Mouse (Mus musculus): ENCODE measurements around the gene Rhbg.

- no peak for TF ChIP-seq USF2 (IDR thresholded peaks at IDR 0.05; ENCODE audit: borderline replicate concordance in 1 of 2, insufficient read depth in 1 of 2, low read depth in 1 of 2, low read length in 2 of 2)
- TF ChIP-seq CHD2 (IDR thresholded peaks at IDR 0.05; ENCODE audit: low read length): no peak
- TF ChIP-seq CTCF (IDR thresholded peaks at IDR 0.05 in 2 of 3, conservative IDR thresholded peaks at IDR 0.05 in 1 of 3; ENCODE audit: control insufficient read depth in 1 of 3, insufficient read depth in 1 of 3, low read depth in 2 of 3, low read length in 3 of 3, poor library complexity in 1 of 3, severe bottlenecking in 1 of 3): no peak
- no peak for TF ChIP-seq ELF1 (IDR thresholded peaks at IDR 0.05; ENCODE audit: low read depth, low read length)
- TF ChIP-seq GATA1 (IDR thresholded peaks at IDR 0.05; ENCODE audit: low read depth, low read length): peak; percentile 42
- no peak for TF ChIP-seq POLR2A (IDR thresholded peaks at IDR 0.05; ENCODE audit: control insufficient read depth in 1 of 2, insufficient read depth in 1 of 2, low read depth in 1 of 2, low read length in 2 of 2, poor library complexity in 1 of 2)
- TF ChIP-seq GABPA (IDR thresholded peaks at IDR 0.05; ENCODE audit: low read depth, low read length): no peak
- TF ChIP-seq EP300 (IDR thresholded peaks at IDR 0.05; ENCODE audit: low read depth in 1 of 2, low read length in 2 of 2): no peak; a peak in 1 of 4 replicates
- no peak for TF ChIP-seq ZMIZ1 (IDR thresholded peaks at IDR 0.05; ENCODE audit: low read depth, low read length)
- no peak for TF ChIP-seq JUND (IDR thresholded peaks at IDR 0.05; ENCODE audit: low read depth, low read length)
- TF ChIP-seq TCF12 (IDR thresholded peaks at IDR 0.05; ENCODE audit: low read depth, low read length): no peak
Measured at GRCm38 (mm10) chr3:88297321-88297851, 42.9 kb upstream of the Rhbg start.

Data from MEL (cell line).